Comparison of ENCODE assay signal across 14 mouse cellular contexts in the genomic region with DNA sequence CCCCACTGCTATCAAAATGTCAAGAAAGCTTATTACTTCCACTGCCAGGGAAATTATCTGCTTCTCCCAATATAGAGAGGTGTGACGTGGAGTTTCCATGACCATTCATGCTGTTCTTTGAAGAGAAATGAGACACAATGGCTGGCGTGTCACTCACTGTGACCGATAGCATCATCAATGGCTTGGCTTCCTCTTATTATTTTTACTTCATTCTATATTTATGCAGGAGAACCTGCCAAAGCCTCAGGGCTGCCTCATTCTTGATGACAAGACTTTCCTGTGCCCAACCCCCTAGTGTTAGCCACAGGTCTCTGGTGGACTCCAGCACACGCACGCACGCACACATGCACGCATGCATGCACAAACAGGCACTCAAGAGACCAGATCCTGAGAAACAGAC.
DNase-seq lines count a peak whose midpoint lies in the region; ATAC-seq and TF ChIP-seq lines count a peak whose summit lies in the region.
"Had no signal": no experiment of that assay in that cellular context is flagged by ENCODE, and none has a peak within 500 bp of the region (broad histone marks: within the 10 kb centered on the region; RNA-seq: fewer than 3 reads in every experiment).

No protein-coding gene starts in this region.

- 0 out of 2 replicates have a peak, but pooled peaks cover 13% of the 10 kb centered on the region for H3K4me1 ChIP-seq in hindbrain, embryonic 12.5 days
- H3K4me1 ChIP-seq in hindbrain, embryonic 11.5 days (replicated peaks; ENCODE audit: control insufficient read depth, insufficient read depth, low read length): no peaks in the 10 kb centered on the region
- peaks cover 28% of the 10 kb centered on the region for H3K4me1 ChIP-seq in hindbrain, embryonic 13.5 days (replicated peaks)
- peaks cover 49% of the 10 kb centered on the region for H3K4me1 ChIP-seq in liver, postnatal 0 days (ENCODE audit: insufficient read depth)
- H3K4me1 ChIP-seq in stomach, embryonic 14.5 days (ENCODE audit: control insufficient read depth, insufficient read depth, low read length): peaks cover 7% of the 10 kb centered on the region; the same call in 1 of the 2 replicates

- no peak overlapping the region for H3K4me3 ChIP-seq in hindbrain, embryonic 12.5 days
- H3K4me3 ChIP-seq in hindbrain, embryonic 11.5 days (ENCODE audit: low read depth, low read length): no peak overlapping the region
- H3K4me3 ChIP-seq in hindbrain, embryonic 13.5 days: no peak overlapping the region
- no peak overlapping the region for H3K4me3 ChIP-seq in liver, postnatal 0 days (ENCODE audit: low read depth, low read length)
- no peak overlapping the region for H3K4me3 ChIP-seq in stomach, embryonic 14.5 days (ENCODE audit: low read depth, low read length)
- H3K4me3 ChIP-seq: embryonic facial prominence, embryonic 12.5 days; limb, embryonic 15.5 days; neural tube, embryonic 12.5 days had no signal

- no peak for DNase-seq in hindbrain, embryonic 11.5 days (ENCODE audit: low spot score)
- DNase-seq in liver, postnatal 0 days: no peak
- DNase-seq in right cerebral cortex, postnatal 36 days (ENCODE audit: low spot score in 2 of 2): no peak
- no peak for DNase-seq in embryo, embryonic 9.5 days (ENCODE audit: extremely low spot score)
- DNase-seq in testis, postnatal 14 days (ENCODE audit: low spot score): no peak
- DNase-seq: adrenal gland, postnatal 36 days; gastrocnemius, postnatal 36 days; thymus, postnatal 25 days had no signal

- 69% methylated on average over 7 of the region's 7 CpGs for WGBS in hindbrain, embryonic 12.5 days
- 79% methylated on average over 7 of the region's 7 CpGs for WGBS in hindbrain, embryonic 11.5 days
- WGBS in hindbrain, embryonic 13.5 days: 72% methylated on average over 7 of the region's 7 CpGs
- 56% methylated on average over 7 of the region's 7 CpGs for WGBS in liver, postnatal 0 days (ENCODE audit: insufficient replicate concordance)
- WGBS in stomach, embryonic 14.5 days: 77% methylated on average over 7 of the region's 7 CpGs

- H3K27ac ChIP-seq in hindbrain, embryonic 12.5 days: 0 out of 2 replicates have a peak overlapping the region, but pooled peaks have one; percentile 35
- H3K27ac ChIP-seq in hindbrain, embryonic 11.5 days (ENCODE audit: low read depth, low read length): no peak overlapping the region
- 0 out of 2 replicates have a peak overlapping the region, but pooled peaks have one; percentile 44 for H3K27ac ChIP-seq in hindbrain, embryonic 13.5 days
- H3K27ac ChIP-seq in liver, postnatal 0 days (ENCODE audit: low read depth): peak overlapping the region; percentile 55; the same call in 1 of the 2 replicates
- peak overlapping the region; percentile 44; the same call in 1 of the 2 replicates for H3K27ac ChIP-seq in stomach, embryonic 14.5 days (ENCODE audit: low read length)
- H3K27ac ChIP-seq: limb, embryonic 15.5 days; neural tube, embryonic 12.5 days had no signal

- no peaks in the 10 kb centered on the region for H3K36me3 ChIP-seq in hindbrain, embryonic 12.5 days
- H3K36me3 ChIP-seq in hindbrain, embryonic 11.5 days (ENCODE audit: control insufficient read depth, insufficient read depth, low read length): no peaks in the 10 kb centered on the region
- H3K36me3 ChIP-seq in hindbrain, embryonic 13.5 days: no peaks in the 10 kb centered on the region
- no peaks in the 10 kb centered on the region for H3K36me3 ChIP-seq in liver, postnatal 0 days (replicated peaks; ENCODE audit: insufficient read depth, low read length)
- H3K36me3 ChIP-seq in stomach, embryonic 14.5 days (ENCODE audit: control insufficient read depth, insufficient read depth, low read length): no peaks in the 10 kb centered on the region
- H3K36me3 ChIP-seq: embryonic facial prominence, embryonic 12.5 days had no signal

- no peak overlapping the region for H3K9ac ChIP-seq in hindbrain, embryonic 12.5 days
- no peak overlapping the region for H3K9ac ChIP-seq in hindbrain, embryonic 11.5 days (ENCODE audit: low read depth, low read length)
- no peak overlapping the region for H3K9ac ChIP-seq in hindbrain, embryonic 13.5 days
- H3K9ac ChIP-seq in liver, postnatal 0 days (replicated peaks): no peak overlapping the region
- H3K9ac ChIP-seq in stomach, embryonic 14.5 days (replicated peaks; ENCODE audit: low read depth, low read length): no peak overlapping the region
- H3K9ac ChIP-seq: embryonic facial prominence, embryonic 12.5 days; limb, embryonic 15.5 days; neural tube, embryonic 12.5 days had no signal

- no peaks in the 10 kb centered on the region for H3K27me3 ChIP-seq in hindbrain, embryonic 12.5 days
- H3K27me3 ChIP-seq in hindbrain, embryonic 11.5 days (ENCODE audit: control insufficient read depth, insufficient read depth, low read length): no peaks in the 10 kb centered on the region
- H3K27me3 ChIP-seq in hindbrain, embryonic 13.5 days: no peaks in the 10 kb centered on the region
- H3K27me3 ChIP-seq in liver, postnatal 0 days (ENCODE audit: insufficient read depth, low read length): no peaks in the 10 kb centered on the region
- H3K27me3 ChIP-seq in stomach, embryonic 14.5 days (ENCODE audit: control insufficient read depth, insufficient read depth, low read length): no peaks in the 10 kb centered on the region
- H3K27me3 ChIP-seq: embryonic facial prominence, embryonic 12.5 days; limb, embryonic 15.5 days; neural tube, embryonic 12.5 days had no signal

- no peak for TF ChIP-seq CTCF in liver, postnatal 0 days (IDR thresholded peaks at IDR 0.05; ENCODE audit: low read depth)

- no peak for ATAC-seq in hindbrain, embryonic 12.5 days (ENCODE audit: low FRiP score)
- ATAC-seq in hindbrain, embryonic 11.5 days (ENCODE audit: low FRiP score): no peak
- no peak for ATAC-seq in hindbrain, embryonic 13.5 days (ENCODE audit: low FRiP score)
- no peak for ATAC-seq in liver, postnatal 0 days
- ATAC-seq in stomach, embryonic 14.5 days (ENCODE audit: insufficient number of reproducible peaks, insufficient read depth, low FRiP score, low read depth): no peak

- TF ChIP-seq EP300 in liver, postnatal 0 days (IDR thresholded peaks at IDR 0.05; ENCODE audit: low read depth): no peak

- H3K9me3 ChIP-seq in hindbrain, embryonic 12.5 days (replicated peaks): no peaks in the 10 kb centered on the region
- H3K9me3 ChIP-seq in hindbrain, embryonic 11.5 days (ENCODE audit: control insufficient read depth, low read length): no peaks in the 10 kb centered on the region
- H3K9me3 ChIP-seq in hindbrain, embryonic 13.5 days: no peaks in the 10 kb centered on the region
- no peaks in the 10 kb centered on the region for H3K9me3 ChIP-seq in liver, postnatal 0 days (ENCODE audit: low read length)
- no peaks in the 10 kb centered on the region for H3K9me3 ChIP-seq in stomach, embryonic 14.5 days (ENCODE audit: control insufficient read depth, low read depth, low read length)
- H3K9me3 ChIP-seq: embryonic facial prominence, embryonic 12.5 days; limb, embryonic 15.5 days; neural tube, embryonic 12.5 days had no signal

- H3K4me2 ChIP-seq in hindbrain, embryonic 12.5 days (replicated peaks): no peak overlapping the region
- no peak overlapping the region for H3K4me2 ChIP-seq in hindbrain, embryonic 11.5 days (replicated peaks; ENCODE audit: low read depth, low read length)
- no peak overlapping the region for H3K4me2 ChIP-seq in hindbrain, embryonic 13.5 days
- H3K4me2 ChIP-seq in liver, postnatal 0 days (ENCODE audit: low read depth, low read length): no peak overlapping the region
- no peak overlapping the region for H3K4me2 ChIP-seq in stomach, embryonic 14.5 days (replicated peaks; ENCODE audit: low read depth, low read length)
- H3K4me2 ChIP-seq: embryonic facial prominence, embryonic 12.5 days; limb, embryonic 15.5 days; neural tube, embryonic 12.5 days had no signal
